Mouse (Mus musculus): ENCODE data around the gene Pcsk1n.
"Not testable (repeated sequence)": the region's sequence is repeated elsewhere in the genome, so short reads cannot be mapped to it uniquely, and the experiment has no call there.

The Pcsk1n gene

GRCm38 (mm10) chrX:7919601-7920383, at the start of gene Pcsk1n:
Gene Pcsk1n (plus strand): TSS chrX:7919822.
- DNase-seq: peak; percentile 53

GRCm38 (mm10) chrX:7869826-7870225, 49.8 kb upstream of the Pcsk1n start:
- DNase-seq: no peak

- peak; percentile 84 for DNase-seq
Observed at GRCm38 (mm10) chrX:7878007-7878419, 41.6 kb upstream of the Pcsk1n start, which contains the start of gene Pim2. Gene Pim2 (plus strand): TSS chrX:7878262.

GRCm38 (mm10) chrX:7878495-7878894, 41.1 kb upstream of the Pcsk1n start:
- peak; percentile 48 for DNase-seq

GRCm38 (mm10) chrX:7879819-7880218, 39.8 kb upstream of the Pcsk1n start:
- DNase-seq: peak; percentile 67

DNA sequence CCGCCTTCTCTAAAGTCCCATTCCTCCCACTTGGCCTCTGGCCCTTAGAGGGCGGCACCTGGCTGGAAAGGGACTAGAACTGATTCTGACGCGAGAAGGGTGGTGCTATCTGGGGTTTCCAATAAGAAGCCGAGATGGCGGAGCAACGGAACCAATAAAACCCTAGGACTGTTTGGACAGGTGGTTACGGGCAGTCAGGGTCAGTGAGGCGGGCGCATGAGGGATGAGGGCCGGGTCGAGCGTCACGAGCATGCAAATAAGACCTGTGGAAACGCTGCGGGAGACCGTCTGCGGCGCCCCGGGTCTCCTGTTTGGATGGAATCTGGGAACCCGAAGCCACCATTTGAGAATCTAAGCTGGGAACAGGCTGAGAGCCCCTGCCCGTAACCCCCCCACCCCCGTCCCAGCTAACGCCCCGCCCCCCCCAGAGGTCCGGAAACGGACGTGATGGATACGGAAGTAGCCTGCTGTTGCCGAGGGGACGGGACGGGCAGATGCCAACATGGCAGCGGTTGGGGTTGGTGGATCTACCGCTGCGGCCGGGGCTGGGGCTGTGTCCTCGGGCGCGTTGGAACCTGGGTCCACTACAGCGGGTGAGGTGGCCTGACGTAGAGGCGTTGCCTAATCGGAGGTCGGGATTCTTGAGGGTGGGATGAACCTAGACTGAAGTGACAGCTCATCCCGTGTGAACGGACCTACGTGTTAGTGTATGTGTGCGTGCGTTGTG, 35.6 kb upstream of the Pcsk1n start, which contains the start of gene Slc35a2:
Slc35a2 (plus strand) TSS at position 188 of the 727 bp plus-strand sequence.
- peak; percentile 79 for DNase-seq

DNA sequence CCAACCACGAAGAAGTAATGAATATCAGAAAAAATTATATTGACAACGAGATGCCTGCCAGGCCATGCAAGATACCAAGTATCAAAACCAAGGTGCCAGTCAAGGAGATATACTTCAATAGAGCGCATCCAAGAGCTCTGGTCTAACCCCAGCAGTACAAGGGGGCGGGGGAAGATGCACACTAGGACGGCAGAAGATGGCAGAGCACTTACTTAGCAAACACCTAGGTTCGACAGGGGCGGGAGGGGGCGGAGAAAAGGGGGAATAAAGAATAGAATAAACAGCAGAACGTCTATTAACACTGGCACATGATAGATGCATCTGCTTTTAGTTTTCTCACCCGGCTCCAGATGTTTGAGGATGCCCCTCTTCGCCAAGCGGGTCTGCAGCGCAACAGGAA, 21.4 kb upstream of the Pcsk1n start:
- DNase-seq: no peak

GRCm38 (mm10) chrX:7898880-7899874, 20.4 kb upstream of the Pcsk1n start, which contains the start of the genes Pqbp1 and Timm17b:
Gene Pqbp1 (minus strand): TSS chrX:7899269.
Gene Timm17b (plus strand): TSS chrX:7899357.
- peak; percentile 81 for DNase-seq

GRCm38 (mm10) chrX:7904441-7904840, 15.2 kb upstream of the Pcsk1n start:
- DNase-seq: no peak

DNA sequence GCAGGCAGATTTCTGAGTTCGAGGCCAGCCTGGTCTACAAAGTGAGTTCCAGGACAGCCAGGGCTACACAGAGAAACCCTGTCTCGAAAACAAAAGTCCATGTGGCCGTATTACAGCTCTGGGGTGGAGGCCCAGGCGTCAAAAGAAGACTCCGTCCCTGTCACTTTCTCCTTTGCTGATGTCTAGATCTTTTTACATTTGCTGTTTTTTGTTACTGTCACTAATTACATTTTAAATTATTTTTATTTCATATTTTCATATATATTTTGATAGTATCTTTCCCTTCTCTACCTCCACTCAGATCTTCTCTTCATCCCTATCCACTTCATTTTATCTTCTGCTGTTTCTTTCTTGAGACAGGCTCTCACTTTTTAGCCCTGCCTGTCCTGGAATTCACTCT, 11.9 kb upstream of the Pcsk1n start, which contains the start of gene Gm10491:
Gm10491 (minus strand) TSS at position 101 of the 400 bp plus-strand sequence.
- DNase-seq: no peak

GRCm38 (mm10) chrX:7909242-7909641, 10.4 kb upstream of the Pcsk1n start, which contains the start of gene Gm10490:
Gene Gm10490 (plus strand): TSS chrX:7909542.
- not testable (repeated sequence) for DNase-seq

GRCm38 (mm10) chrX:7910473-7910872, 9.1 kb upstream of the Pcsk1n start:
- DNase-seq: no peak

DNA sequence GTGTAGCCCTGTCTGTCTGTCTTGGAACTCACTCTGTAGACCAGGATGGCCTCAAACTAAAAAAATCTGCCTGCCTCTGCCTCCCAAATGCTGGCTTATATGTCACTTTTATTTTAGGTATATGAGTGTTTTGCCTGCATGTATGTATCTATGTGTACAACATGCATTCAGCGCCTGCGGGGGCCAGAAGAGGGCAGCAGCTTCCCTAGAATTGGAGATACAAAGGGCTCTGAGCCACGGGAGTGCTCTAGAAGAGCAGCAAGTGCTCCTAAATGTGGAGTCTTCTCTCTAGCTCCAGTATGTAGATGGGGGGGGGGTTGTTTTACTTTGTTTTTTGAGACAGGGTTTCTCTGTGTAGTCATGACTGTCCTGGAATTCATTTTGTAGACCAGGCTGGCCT, 4.0 kb upstream of the Pcsk1n start:
- DNase-seq: not testable (repeated sequence)

- not testable (repeated sequence) for DNase-seq
Observed at GRCm38 (mm10) chrX:7917960-7918359, 1.7 kb upstream of the Pcsk1n start.

- no peak for DNase-seq
Observed at GRCm38 (mm10) chrX:7922032-7922431, 2.4 kb downstream of the Pcsk1n start.

DNA sequence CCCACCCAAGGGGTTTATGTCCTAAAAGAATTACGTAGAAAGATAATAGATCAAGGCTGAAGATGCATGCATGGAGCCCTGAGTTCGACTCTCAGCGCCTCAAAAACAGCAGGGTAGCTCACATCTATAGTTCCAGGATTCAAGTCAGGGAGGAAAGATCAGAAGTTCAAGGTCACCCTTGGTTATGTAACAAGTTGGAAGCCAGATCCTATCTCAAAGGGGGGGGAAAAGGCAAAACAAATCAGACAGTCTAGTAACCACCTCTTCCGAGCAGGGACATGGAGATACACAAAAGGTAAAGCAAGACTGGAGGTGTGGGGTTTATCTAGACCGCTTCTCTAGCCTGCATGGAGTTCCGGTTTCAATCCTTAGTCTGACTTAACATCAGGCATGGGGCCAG, 6.6 kb downstream of the Pcsk1n start:
- DNase-seq: no peak

DNA sequence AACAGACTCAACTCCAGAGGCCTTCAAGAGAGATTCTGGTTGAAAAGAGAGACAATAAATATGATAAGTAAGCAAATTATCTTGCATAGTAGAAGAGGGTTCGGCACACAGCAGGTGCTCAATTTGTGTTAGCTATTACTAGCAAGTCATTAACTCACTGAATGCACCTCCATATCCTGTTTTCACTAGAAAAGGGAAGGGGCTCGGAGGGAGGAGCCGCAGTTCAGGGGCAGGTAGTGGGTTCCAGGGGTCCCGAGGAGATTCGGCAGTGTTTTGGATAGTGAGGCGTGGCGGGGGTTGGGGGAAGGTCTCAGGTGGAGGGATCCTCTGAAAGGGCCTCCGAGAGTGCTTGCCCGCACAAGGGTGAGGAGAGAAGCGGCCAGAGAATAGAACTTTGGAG, 7.5 kb downstream of the Pcsk1n start:
- DNase-seq: no peak

- DNase-seq: no peak
Observed at GRCm38 (mm10) chrX:7928270-7928790, 8.7 kb downstream of the Pcsk1n start, which contains the start of gene Eras. Gene Eras (minus strand): TSS chrX:7928607.

DNA sequence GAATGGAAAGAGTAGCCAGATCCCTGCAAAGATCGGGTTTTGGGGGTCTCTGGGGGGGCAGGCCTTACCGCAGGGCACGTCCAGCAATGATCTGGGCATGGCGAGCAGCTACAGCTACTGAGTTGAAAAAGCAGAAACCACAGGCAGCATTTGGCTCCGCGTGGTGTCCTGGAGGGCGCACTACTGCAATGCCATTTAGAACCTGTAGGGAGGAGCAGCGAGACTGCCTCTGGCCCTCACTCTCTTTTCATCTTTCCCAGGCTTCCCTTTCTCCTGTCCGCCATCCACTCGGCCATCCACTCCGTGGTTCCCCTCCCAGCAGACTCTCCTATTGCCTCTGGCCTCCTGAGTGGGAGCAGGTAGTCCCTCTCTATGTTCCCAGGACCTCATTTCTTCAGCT, 17.3 kb downstream of the Pcsk1n start:
- DNase-seq: no peak

DNA sequence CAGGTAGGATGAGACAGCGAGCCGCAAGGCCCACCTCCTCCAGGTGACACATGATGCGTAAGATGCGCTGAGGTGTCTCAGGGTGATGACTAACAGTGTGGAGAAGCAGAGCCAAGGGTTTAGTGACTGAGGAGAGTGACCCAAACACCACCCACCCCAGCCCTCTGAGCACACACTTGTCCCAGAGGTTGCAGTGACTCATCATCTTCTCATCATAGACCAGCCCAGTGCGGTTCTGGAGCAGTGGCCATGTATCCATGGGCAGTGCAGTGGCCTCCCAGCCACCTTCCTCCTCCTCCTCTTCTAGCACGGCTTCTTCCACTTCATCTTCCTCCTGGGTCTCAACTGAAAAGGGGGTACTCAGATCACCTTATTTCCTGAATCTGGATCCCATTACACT, 18.0 kb downstream of the Pcsk1n start:
- no peak for DNase-seq

DNA sequence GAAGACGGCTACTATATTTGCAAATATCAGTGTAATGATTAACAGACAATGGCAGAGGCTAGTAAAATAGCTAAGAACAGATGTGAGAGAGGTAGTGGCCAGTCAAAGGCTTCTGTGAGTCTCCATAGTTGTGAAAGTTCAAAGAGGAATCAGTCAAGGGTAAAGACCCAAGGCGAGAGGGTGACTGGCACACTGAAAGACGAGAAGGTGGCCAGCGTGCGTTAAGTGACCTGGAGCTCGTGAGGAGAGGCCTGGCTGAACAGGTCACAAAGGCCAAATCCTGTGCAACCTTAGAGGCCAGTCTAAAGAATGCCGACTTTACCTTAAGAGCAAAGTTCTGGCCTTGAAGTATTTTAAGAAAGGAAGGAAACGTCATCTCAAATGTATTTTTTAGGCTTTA, 26.0 kb downstream of the Pcsk1n start:
- DNase-seq: no peak
